Mouse (Mus musculus) thymus, adult 2 months (tissue): ENCODE measurements at regions not wholly inside any gene's neighbourhood (a gene's known extent, or its start where the extent isn't known, plus 50 kb on each side); places are given as distances from the start of the nearest gene placed in this dataset.

ENCODE experiments used
- DNase-seq: peaks from one replicate; pipeline ENCODE4 v3.0.0; 2021
- H3K27ac ChIP-seq: fragments of 200-500 bp; 2 replicates; pipeline ENCODE4 v1.5.1; 2012; ENCODE audit warnings: low read length, control low read depth; ENCODE audit not compliant: control insufficient read depth, insufficient read depth
- H3K27me3 ChIP-seq: fragments of 200-500 bp; 2 replicates; pipeline ENCODE4 v1.6.1; 2012; ENCODE audit warnings: mild to moderate bottlenecking, low read length, moderate library complexity, mixed read lengths; ENCODE audit not compliant: control insufficient read depth, insufficient read depth
- H3K36me3 ChIP-seq: fragments of 200-500 bp; 2 replicates; pipeline ENCODE4 v1.6.1; 2012; ENCODE audit warnings: mild to moderate bottlenecking, low read length, moderate library complexity; ENCODE audit not compliant: control insufficient read depth, insufficient read depth
- H3K4me1 ChIP-seq: fragments of 200-500 bp; replicated peaks from 2 replicates; pipeline ENCODE4 v1.6.1; 2012; ENCODE audit warnings: low read length; ENCODE audit not compliant: control insufficient read depth, insufficient read depth
- H3K4me3 ChIP-seq: fragments of 200-500 bp; 2 replicates; pipeline ENCODE4 v1.5.1; 2012; ENCODE audit warnings: mild to moderate bottlenecking, low read length, control low read depth, moderate library complexity; ENCODE audit not compliant: control insufficient read depth, insufficient read depth
- CTCF ChIP-seq: fragments of 200-500 bp; IDR thresholded peaks from 2 replicates; pipeline ENCODE4 v1.5.1; 2012; ENCODE audit warnings: mild to moderate bottlenecking, control low read depth, low read length, moderate library complexity, borderline replicate concordance; ENCODE audit not compliant: control insufficient read depth, poor library complexity, insufficient read depth; ENCODE audit errors: extremely low read depth
- POLR2A ChIP-seq: fragments of 200-500 bp; IDR thresholded peaks from 2 replicates; pipeline ENCODE4 v1.6.1; 2012; ENCODE audit warnings: mild to moderate bottlenecking, low read length, control low read depth, moderate library complexity; ENCODE audit not compliant: control insufficient read depth, poor library complexity, insufficient read depth; ENCODE audit errors: extremely low read depth
- WGBS: fragments of 180-500 bp; shearing (Covaris S2); methylation state at CpG from one replicate; pipeline ENCODE4 v1.1.7; 2018; 5-methylcytosine and 5-hydroxymethylcytosine counted together

DNA sequence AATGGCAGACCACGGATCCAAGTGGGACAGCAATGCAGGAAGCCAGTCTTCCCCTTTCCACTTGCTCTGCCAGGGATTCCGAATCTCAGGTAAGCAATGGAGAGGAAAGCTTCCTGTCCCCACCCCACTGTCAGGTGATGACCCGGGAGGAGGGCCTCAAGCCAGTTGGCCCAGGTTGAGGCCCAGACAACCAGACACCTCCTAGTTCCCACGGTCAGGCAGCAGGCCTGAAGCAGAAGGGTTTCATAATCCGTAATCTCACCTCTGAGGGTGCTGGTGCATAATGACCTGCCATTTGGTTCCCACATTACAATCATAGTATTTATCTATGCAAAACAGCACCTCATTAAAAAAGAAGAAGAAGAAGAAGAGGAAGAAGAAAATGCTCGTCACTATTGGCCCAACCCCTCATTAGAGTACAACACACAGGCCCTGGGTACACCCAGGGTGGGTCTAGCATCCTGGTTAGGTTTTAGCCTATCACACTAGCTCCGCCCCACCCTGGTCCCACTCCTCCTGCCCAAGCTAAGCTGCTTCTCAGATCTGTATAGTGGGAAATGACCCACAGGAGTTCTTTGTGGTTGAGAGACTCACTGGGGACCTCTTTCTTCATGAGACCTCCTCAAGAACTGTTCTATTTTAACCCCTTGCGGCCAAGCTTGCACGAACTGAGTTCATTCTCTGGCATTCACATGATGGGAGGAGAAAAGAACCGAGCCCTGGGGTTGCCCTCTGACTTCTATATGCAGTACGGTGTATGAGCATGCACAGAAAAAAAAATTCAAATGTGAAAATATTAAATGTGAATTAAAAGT, 71.1 kb downstream of the Zfp36l1 start:
- H3K4me1 ChIP-seq, result no peaks in the 10 kb centered on the region
- DNase-seq, result no peak
- 92% methylated on average over 11 of the region's 11 CpGs for WGBS
- no peak overlapping the region for H3K4me3 ChIP-seq
- TF ChIP-seq POLR2A, result no peak
- no peak for TF ChIP-seq CTCF
- H3K36me3 ChIP-seq, result no peaks in the 10 kb centered on the region
- H3K27me3 ChIP-seq, result no peaks in the 10 kb centered on the region
- H3K27ac ChIP-seq, result no peak overlapping the region

DNA sequence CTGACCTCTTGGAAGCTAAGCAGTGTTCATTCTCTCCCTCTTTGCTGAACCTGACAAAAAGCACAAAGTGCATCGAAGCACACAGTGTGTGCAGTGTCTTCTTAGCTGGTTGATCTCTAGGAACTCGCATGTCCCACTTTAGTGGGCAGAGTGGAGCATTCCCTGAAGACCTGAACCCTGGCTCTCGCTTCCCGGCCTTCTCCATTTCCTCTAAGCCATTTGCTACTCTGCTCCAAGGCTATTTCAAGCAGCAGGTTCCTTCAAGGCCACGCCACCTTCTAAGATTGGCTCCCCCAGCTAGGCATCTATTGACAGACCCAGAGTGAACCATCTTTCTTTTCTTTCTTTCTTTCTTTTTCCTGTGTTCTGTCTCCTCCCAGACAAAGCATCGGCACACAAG, 71.8 kb downstream of the Zfp36l1 start:
- Histone ChIP-seq H3K27me3 (no peaks in the 10 kb centered on the region), H3K36me3 (no peaks in the 10 kb centered on the region), H3K4me1 (no peaks in the 10 kb centered on the region), H3K27ac (no peak overlapping the region), H3K4me3 (no peak overlapping the region)
- no peak for DNase-seq
- 93% methylated on average over 6 of the region's 6 CpGs for whole genome bisulfite sequencing
- TF ChIP-seq CTCF (no peak), POLR2A (no peak)

DNA sequence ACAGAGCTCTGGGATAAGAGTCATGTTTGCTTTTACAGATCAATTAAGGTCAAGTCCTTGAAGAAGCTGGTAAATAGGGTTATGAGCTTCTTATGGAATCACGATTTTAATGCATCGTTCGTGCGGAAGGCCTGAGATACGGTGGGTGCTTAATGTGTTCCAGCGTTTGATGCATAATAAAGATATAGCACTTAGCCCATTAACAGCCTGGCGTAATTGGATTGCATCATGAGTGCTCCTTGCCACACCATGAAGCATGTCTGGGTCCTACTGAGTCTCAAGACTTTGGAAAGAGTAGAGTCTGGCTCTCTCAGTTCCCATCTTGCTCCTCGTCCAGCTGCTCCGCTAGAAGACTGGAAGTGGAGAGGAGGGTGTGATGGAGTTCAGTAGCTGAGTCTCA, 72.6 kb downstream of the Zfp36l1 start:
- no peak overlapping the region for H3K4me3 ChIP-seq
- H3K27ac ChIP-seq, result no peak overlapping the region
- WGBS, result 97% methylated on average over 9 of the region's 9 CpGs
- no peak for DNase-seq
- no peaks in the 10 kb centered on the region for H3K36me3 ChIP-seq
- no peak for TF ChIP-seq POLR2A
- H3K4me1 ChIP-seq, result no peaks in the 10 kb centered on the region
- H3K27me3 ChIP-seq, result no peaks in the 10 kb centered on the region

GRCm38 (mm10) chr12:80039150-80039549, 73.7 kb downstream of the Zfp36l1 start:
- no peak overlapping the region for H3K27ac ChIP-seq
- H3K27me3 ChIP-seq, result no peaks in the 10 kb centered on the region
- no peak overlapping the region for H3K4me3 ChIP-seq
- WGBS, result 100% methylated on average over 1 of the region's 1 CpGs
- no peaks in the 10 kb centered on the region for H3K4me1 ChIP-seq
- TF ChIP-seq POLR2A, result no peak
- TF ChIP-seq CTCF, result no peak
- no peak for DNase-seq
- no peaks in the 10 kb centered on the region for H3K36me3 ChIP-seq

DNA sequence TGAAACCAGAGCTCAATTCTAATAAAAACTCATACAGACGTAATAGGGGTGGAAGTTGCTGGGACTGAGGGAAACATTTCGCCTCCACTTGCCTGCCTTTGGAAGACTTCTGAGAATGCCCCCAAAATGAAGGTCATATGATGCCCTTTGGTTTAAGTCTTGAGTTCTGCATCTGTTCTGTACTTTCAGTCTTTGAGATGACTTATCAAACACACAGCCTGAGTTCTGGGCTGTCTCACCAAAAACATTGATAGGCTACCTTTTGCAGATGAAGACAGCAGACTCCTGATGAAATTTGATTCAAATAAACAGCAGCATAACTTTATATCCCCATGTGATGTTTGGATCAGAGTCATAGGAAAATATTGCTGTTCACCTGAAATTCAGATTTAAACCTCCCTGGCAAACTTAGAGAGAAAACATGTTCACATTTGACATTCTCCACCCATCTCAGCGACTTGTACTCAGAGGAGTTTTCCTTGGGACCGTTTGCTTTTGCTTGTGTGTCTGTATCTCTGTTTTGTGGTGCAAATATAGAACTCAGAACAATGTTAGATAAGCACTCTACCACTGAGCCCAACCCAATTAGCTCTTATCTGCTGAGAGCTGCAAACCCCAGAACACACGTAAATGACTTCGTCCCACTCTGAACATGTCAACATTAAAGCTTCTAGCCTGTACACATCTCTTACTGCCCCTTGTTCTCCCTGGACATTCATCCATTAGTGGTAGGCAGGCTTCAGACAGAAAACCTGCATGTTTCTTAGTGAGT, 77.1 kb downstream of the Zfp36l1 start:
- H3K27ac ChIP-seq, result no peak overlapping the region
- WGBS, result 86% methylated on average over 6 of the region's 6 CpGs

DNA sequence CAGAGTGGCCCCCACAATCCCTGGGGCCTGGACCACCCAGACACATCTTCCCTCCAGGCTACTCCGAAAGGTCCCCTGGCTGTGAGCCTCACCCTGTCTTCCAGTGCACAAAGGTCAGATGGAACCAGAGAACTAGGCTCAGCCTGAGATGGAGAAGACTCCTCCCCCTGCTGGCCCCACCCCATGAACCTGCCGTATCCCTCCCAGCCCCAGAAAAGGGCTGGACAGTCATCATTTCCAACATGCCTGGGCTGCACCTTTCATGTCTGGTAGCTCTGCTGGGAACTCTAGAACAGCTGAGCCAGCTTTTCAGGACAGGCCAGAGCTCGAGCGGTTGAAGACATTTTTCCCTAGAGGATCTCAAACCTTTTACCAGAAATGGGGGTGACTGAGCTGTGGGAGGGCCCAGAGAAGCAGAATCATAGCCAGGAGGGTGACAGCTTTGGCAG, 77.8 kb downstream of the Zfp36l1 start:
- no peaks in the 10 kb centered on the region for H3K27me3 ChIP-seq
- WGBS, result 89% methylated on average over 4 of the region's 4 CpGs
- no peak for TF ChIP-seq CTCF
- TF ChIP-seq POLR2A, result no peak

More for the DNA sequence above, 77.1 kb downstream of the Zfp36l1 start:
- no peaks in the 10 kb centered on the region for H3K36me3 ChIP-seq
- peaks cover 5% of the 10 kb centered on the region for H3K4me1 ChIP-seq
- no peak for TF ChIP-seq CTCF
- no peak for TF ChIP-seq POLR2A
- no peak for DNase-seq
- no peak overlapping the region for H3K4me3 ChIP-seq
- H3K27me3 ChIP-seq, result no peaks in the 10 kb centered on the region

More for the DNA sequence above, 77.8 kb downstream of the Zfp36l1 start:
- no peak for DNase-seq
- Histone ChIP-seq H3K36me3 (no peaks in the 10 kb centered on the region), H3K4me3 (no peak overlapping the region), H3K27ac (no peak overlapping the region), H3K4me1 (peaks cover 5% of the 10 kb centered on the region)
